Mouse (Mus musculus): ENCODE results near the gene Hsd17b7. TPM values are rescaled to one million over a fixed set of nuclear protein-coding genes. Genes with fewer than 3 reads are reported as not detected.
"Not testable (repeated sequence)": the region's sequence is repeated elsewhere in the genome, so short reads cannot be mapped to it uniquely, and the experiment has no call there.

Hsd17b7 gene
- 23.4 and 24.7 TPM in 2 replicates for polyA plus RNA-seq (2016; fragmentation: Nextera tagmentation; extraction: Ambion mirVana)

- DNase-seq (ENCODE audit: low spot score), result peak; percentile 100
- under 1% methylated on average over 48 of the region's 48 CpGs for WGBS
Observed at GRCm38 (mm10) chr1:169968792-169969515, at the start of gene Hsd17b7. Gene Hsd17b7 (minus strand): TSS chr1:169969241.

GRCm38 (mm10) chr1:170014784-170015183, 45.7 kb upstream of the Hsd17b7 start:
- 92% methylated on average over 3 of the region's 3 CpGs for WGBS
- DNase-seq (ENCODE audit: low spot score), result no peak
- Histone ChIP-seq H3K27me3 (replicated peaks; ENCODE audit: low read depth, poor library complexity, severe bottlenecking) (no peaks in the 10 kb centered on the region), H3K27ac (replicated peaks) (no peak overlapping the region), H3K9me3 (peaks cover 45% of the 10 kb centered on the region), H3K36me3 (replicated peaks) (peaks cover 54% of the 10 kb centered on the region), H3K4me3 (no peak overlapping the region), H3K4me1 (no peaks in the 10 kb centered on the region)

More at GRCm38 (mm10) chr1:169968792-169969515, at the start of gene Hsd17b7:
- peaks cover 18% of the 10 kb centered on the region for H3K4me1 ChIP-seq
- H3K27ac ChIP-seq (replicated peaks), result peak within 1 kb of the TSS; percentile 86
- no peaks in the 10 kb centered on the region for H3K27me3 ChIP-seq (replicated peaks; ENCODE audit: low read depth, poor library complexity, severe bottlenecking)
- peaks cover 41% of the 10 kb centered on the region for H3K36me3 ChIP-seq (replicated peaks)
- peak within 1 kb of the TSS; percentile 79 for H3K4me3 ChIP-seq
- no peaks in the 10 kb centered on the region for H3K9me3 ChIP-seq

- Histone ChIP-seq H3K27ac (replicated peaks) (no peak overlapping the region), H3K4me1 (no peaks in the 10 kb centered on the region), H3K4me3 (no peak overlapping the region), H3K27me3 (replicated peaks; ENCODE audit: low read depth, poor library complexity, severe bottlenecking) (no peaks in the 10 kb centered on the region), H3K36me3 (replicated peaks) (peaks cover 21% of the 10 kb centered on the region), H3K9me3 (peaks cover 7% of the 10 kb centered on the region)
- DNase-seq (ENCODE audit: low spot score), result no peak
- WGBS, result 95% methylated on average over 15 of the region's 15 CpGs
Observed at GRCm38 (mm10) chr1:170010716-170011505, 41.9 kb upstream of the Hsd17b7 start.

- Histone ChIP-seq H3K27ac (replicated peaks) (no peak overlapping the region), H3K36me3 (replicated peaks) (peaks cover 19% of the 10 kb centered on the region), H3K4me1 (no peaks in the 10 kb centered on the region), H3K27me3 (replicated peaks; ENCODE audit: low read depth, poor library complexity, severe bottlenecking) (no peaks in the 10 kb centered on the region), H3K9me3 (no peaks in the 10 kb centered on the region), H3K4me3 (no peak overlapping the region)
- no peak for DNase-seq (ENCODE audit: low spot score)
- WGBS, result 97% methylated on average over 1 of the region's 1 CpGs
Observed at GRCm38 (mm10) chr1:170009296-170009695, 40.3 kb upstream of the Hsd17b7 start.

- Histone ChIP-seq H3K27ac (replicated peaks) (no peak overlapping the region), H3K27me3 (replicated peaks; ENCODE audit: low read depth, poor library complexity, severe bottlenecking) (no peaks in the 10 kb centered on the region), H3K36me3 (replicated peaks) (peaks cover 24% of the 10 kb centered on the region), H3K4me3 (no peak overlapping the region), H3K9me3 (no peaks in the 10 kb centered on the region), H3K4me1 (no peaks in the 10 kb centered on the region)
- 92% methylated on average over 13 of the region's 13 CpGs for WGBS
- DNase-seq (ENCODE audit: low spot score), result no peak
Observed at GRCm38 (mm10) chr1:170008432-170009220, 39.6 kb upstream of the Hsd17b7 start.

- 59% methylated on average over 5 of the region's 5 CpGs for WGBS
- Histone ChIP-seq H3K27me3 (replicated peaks; ENCODE audit: low read depth, poor library complexity, severe bottlenecking) (no peaks in the 10 kb centered on the region), H3K27ac (replicated peaks) (no peak overlapping the region), H3K36me3 (replicated peaks) (peaks cover 44% of the 10 kb centered on the region), H3K4me3 (no peak overlapping the region), H3K4me1 (no peaks in the 10 kb centered on the region), H3K9me3 (no peaks in the 10 kb centered on the region)
- DNase-seq (ENCODE audit: low spot score), result peak; percentile 13
Observed at GRCm38 (mm10) chr1:170006516-170006915, 37.5 kb upstream of the Hsd17b7 start.

- Histone ChIP-seq H3K36me3 (replicated peaks) (peaks cover 56% of the 10 kb centered on the region), H3K27me3 (replicated peaks; ENCODE audit: low read depth, poor library complexity, severe bottlenecking) (no peaks in the 10 kb centered on the region), H3K27ac (replicated peaks) (no peak overlapping the region), H3K4me1 (no peaks in the 10 kb centered on the region), H3K4me3 (no peak overlapping the region), H3K9me3 (no peaks in the 10 kb centered on the region)
- WGBS, result 81% methylated on average over 3 of the region's 3 CpGs
- DNase-seq (ENCODE audit: low spot score), result no peak
Observed at GRCm38 (mm10) chr1:170005297-170005696, 36.3 kb upstream of the Hsd17b7 start.

- not testable (repeated sequence) for H3K4me1 ChIP-seq; H3K4me3 ChIP-seq; H3K27me3 ChIP-seq (replicated peaks; ENCODE audit: low read depth, poor library complexity, severe bottlenecking); H3K27ac ChIP-seq (replicated peaks); H3K9me3 ChIP-seq; DNase-seq (ENCODE audit: low spot score)
- H3K36me3 ChIP-seq (replicated peaks), result peaks cover 73% of the 10 kb centered on the region
- 91% methylated on average over 6 of the region's 6 CpGs for WGBS
Observed at GRCm38 (mm10) chr1:169993901-169994300, 24.9 kb upstream of the Hsd17b7 start.

GRCm38 (mm10) chr1:169986166-169986565, 17.1 kb upstream of the Hsd17b7 start:
- Histone ChIP-seq H3K36me3 (replicated peaks) (peaks cover 53% of the 10 kb centered on the region), H3K4me1 (no peaks in the 10 kb centered on the region), H3K27ac (replicated peaks) (no peak overlapping the region), H3K4me3 (no peak overlapping the region), H3K27me3 (replicated peaks; ENCODE audit: low read depth, poor library complexity, severe bottlenecking) (no peaks in the 10 kb centered on the region), H3K9me3 (no peaks in the 10 kb centered on the region)
- 66% methylated on average over 1 of the region's 1 CpGs for WGBS
- no peak for DNase-seq (ENCODE audit: low spot score)

- Histone ChIP-seq H3K27me3 (replicated peaks; ENCODE audit: low read depth, poor library complexity, severe bottlenecking) (no peaks in the 10 kb centered on the region), H3K27ac (replicated peaks) (no peak overlapping the region), H3K9me3 (no peaks in the 10 kb centered on the region), H3K4me3 (no peak overlapping the region), H3K4me1 (no peaks in the 10 kb centered on the region), H3K36me3 (replicated peaks) (peaks cover 32% of the 10 kb centered on the region)
- 90% methylated on average over 4 of the region's 4 CpGs for WGBS
- no peak for DNase-seq (ENCODE audit: low spot score)
Observed at GRCm38 (mm10) chr1:169977621-169978020, 8.6 kb upstream of the Hsd17b7 start.

- Histone ChIP-seq H3K4me3 (no peak overlapping the region), H3K9me3 (no peaks in the 10 kb centered on the region), H3K36me3 (replicated peaks) (peaks cover 24% of the 10 kb centered on the region), H3K4me1 (peaks cover 18% of the 10 kb centered on the region), H3K27me3 (replicated peaks; ENCODE audit: low read depth, poor library complexity, severe bottlenecking) (no peaks in the 10 kb centered on the region), H3K27ac (replicated peaks) (no peak overlapping the region)
- no peak for DNase-seq (ENCODE audit: low spot score)
- 86% methylated on average over 2 of the region's 2 CpGs for WGBS
Observed at GRCm38 (mm10) chr1:169971998-169972397, 3.0 kb upstream of the Hsd17b7 start.

- H3K4me1 ChIP-seq, result peaks cover 18% of the 10 kb centered on the region
- H3K4me3 ChIP-seq, result no peak overlapping the region
- H3K9me3 ChIP-seq, result no peaks in the 10 kb centered on the region
- no peaks in the 10 kb centered on the region for H3K27me3 ChIP-seq (replicated peaks; ENCODE audit: low read depth, poor library complexity, severe bottlenecking)
- no peak for DNase-seq (ENCODE audit: low spot score)
- peaks cover 25% of the 10 kb centered on the region for H3K36me3 ChIP-seq (replicated peaks)
- WGBS, result 96% methylated on average over 4 of the region's 4 CpGs
- no peak overlapping the region for H3K27ac ChIP-seq (replicated peaks)
Observed at GRCm38 (mm10) chr1:169970936-169971335, 1.9 kb upstream of the Hsd17b7 start.

Data from embryonic facial prominence, embryonic 10.5 days (tissue).